Comparison of ENCODE assay signal across 24 mouse cellular contexts in genomic region chr3:30212802-30213201, GRCm38 (mm10).
"Had no signal": no experiment of that assay in that cellular context is flagged by ENCODE, and none has a peak within 500 bp of the region (broad histone marks: within the 10 kb centered on the region; RNA-seq: fewer than 3 reads in every experiment).

No protein-coding gene starts in this region.

- H3K4me3 ChIP-seq: layer of hippocampus, adult 2 months; left cerebral cortex, adult 2 months; limb, embryonic 15.5 days; midbrain, embryonic 12.5 days; myocyte; neural tube, embryonic 13.5 days; stomach, embryonic 15.5 days had no signal

- H3K9me3 ChIP-seq: limb, embryonic 15.5 days; midbrain, embryonic 12.5 days; neural tube, embryonic 13.5 days; stomach, embryonic 15.5 days had no signal

- H3K27ac ChIP-seq: layer of hippocampus, adult 2 months; left cerebral cortex, adult 2 months; limb, embryonic 15.5 days; liver, embryonic 14.5 days; macrophage; midbrain, embryonic 12.5 days; neural tube, embryonic 13.5 days; stomach, embryonic 15.5 days had no signal

- H3K9ac ChIP-seq: limb, embryonic 15.5 days; liver, embryonic 14.5 days; liver, postnatal 0 days; lung, embryonic 14.5 days; midbrain, embryonic 12.5 days; neural tube, embryonic 13.5 days; stomach, embryonic 15.5 days had no signal

- H3K36me3 ChIP-seq: limb, embryonic 15.5 days; midbrain, embryonic 12.5 days; neural tube, embryonic 13.5 days; stomach, embryonic 15.5 days had no signal

- H3K27me3 ChIP-seq: limb, embryonic 15.5 days; stomach, embryonic 15.5 days had no signal

- DNase-seq: kidney, adult 18-20 months; kidney, adult 9 months; kidney, postnatal 14 days; layer of hippocampus, adult 9-11 months; layer of hippocampus, postnatal 36 days; liver, postnatal 0 days; lung, embryonic 14.5 days; retina, postnatal 1 day; right cerebral cortex, postnatal 25 days; spleen, adult 18-20 months; thymus, adult 2 months; thymus, postnatal 14 days had no signal

- H3K4me2 ChIP-seq: limb, embryonic 15.5 days; liver, embryonic 11.5 days; lung, embryonic 14.5 days; midbrain, embryonic 12.5 days; neural tube, embryonic 13.5 days; stomach, embryonic 15.5 days had no signal

- ATAC-seq: liver, postnatal 0 days; lung, postnatal 0 days; midbrain, embryonic 16.5 days had no signal
